Mouse (Mus musculus) lung, adult 2 months (tissue): Measurements from ENCODE around the gene Gm44805. TPM values are rescaled to one million over a fixed set of nuclear protein-coding genes. Genes with fewer than 3 reads are reported as not detected.

ENCODE experiments used
- DNase-seq: peaks from one replicate; pipeline ENCODE4 v3.0.0; 2022
- H3K4me1 ChIP-seq: fragments of 200-500 bp; 2 replicates; pipeline ENCODE4 v1.6.1; 2011; ENCODE audit warnings: low read length; ENCODE audit not compliant: control insufficient read depth, insufficient read depth
- H3K4me3 ChIP-seq: fragments of 200-500 bp; replicated peaks from 2 replicates; pipeline ENCODE3; 2011; ENCODE audit warnings: low read depth, mild to moderate bottlenecking, control low read depth, low read length; ENCODE audit errors: extremely low read depth
- CTCF ChIP-seq: fragments of 200-500 bp; IDR thresholded peaks from 2 replicates; pipeline ENCODE4 v1.5.1; 2011; ENCODE audit warnings: mild to moderate bottlenecking, low read length, control low read depth; ENCODE audit not compliant: insufficient read depth
- POLR2A ChIP-seq: fragments of 200-500 bp; IDR thresholded peaks from 2 replicates; pipeline ENCODE4 v1.6.1; 2011; ENCODE audit warnings: low read depth, mild to moderate bottlenecking, control low read depth, low read length, borderline replicate concordance; ENCODE audit errors: extremely low read depth
- WGBS: fragments of 180-500 bp; shearing (Covaris S2); methylation state at CpG from one replicate; pipeline ENCODE4 v1.1.7; 2018; 5-methylcytosine and 5-hydroxymethylcytosine counted together
- polyA plus RNA-seq: library from polyadenylated mRNA; depleted of rRNA; stranded (reverse); fragments of >200 nt; gene quantifications from 2 replicates; pipeline ENCODE4 v1.2.3, GENCODE M21; 2012

Gm44805 gene
- polyA plus RNA-seq, 1 experiment = not detected

- peaks cover 3% of the 10 kb centered on the region; the same call in 1 of the 2 replicates for H3K4me1 ChIP-seq
- peak within 1 kb of the TSS; percentile 90 for H3K4me3 ChIP-seq
- DNase-seq = peak; percentile 98
- under 1% methylated on average over 58 of the region's 59 CpGs for WGBS
- TF ChIP-seq CTCF (no peak), POLR2A (peak; percentile 92; the same call in 1 of the 2 replicates)
These were observed 34.2 kb upstream of the Gm44805 start, which contains the start of gene Tomm40 for GRCm38 (mm10) chr7:19715239-19716054. Gene Tomm40 (minus strand): TSS chr7:19715438.

- Histone ChIP-seq H3K4me3 (peak overlapping the region; percentile 90), H3K4me1 (peaks cover 3% of the 10 kb centered on the region; the same call in 1 of the 2 replicates)
- no peak for TF ChIP-seq POLR2A
- TF ChIP-seq CTCF = no peak
- no peak for DNase-seq
- under 1% methylated on average over 37 of the region's 39 CpGs for WGBS
These were observed 33.6 kb upstream of the Gm44805 start for GRCm38 (mm10) chr7:19714836-19715235.

DNA sequence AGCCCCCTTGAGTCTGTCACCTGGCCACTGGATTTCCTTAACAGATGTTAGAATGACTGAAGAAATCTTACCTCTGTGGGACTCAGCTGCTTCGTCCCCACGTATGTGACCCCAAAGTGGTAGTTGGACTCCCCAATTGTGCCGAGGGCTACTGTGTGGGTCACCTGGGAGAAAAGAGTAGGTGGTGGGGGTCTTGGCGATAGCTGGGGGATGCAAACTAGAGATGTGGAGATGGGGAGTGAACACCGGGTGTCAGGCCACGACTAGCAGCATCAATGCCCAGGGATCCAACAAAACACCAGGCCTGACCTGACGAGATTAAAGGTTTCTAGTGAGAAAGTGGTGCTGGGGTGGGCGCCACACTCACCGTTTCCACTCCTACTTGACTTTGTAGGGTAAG lies 32.4 kb upstream of the Gm44805 start:
- WGBS = 85% methylated on average over 9 of the region's 9 CpGs
- Histone ChIP-seq H3K4me1 (peaks cover 3% of the 10 kb centered on the region; the same call in 1 of the 2 replicates), H3K4me3 (no peak overlapping the region)
- TF ChIP-seq POLR2A (no peak), CTCF (no peak)
- DNase-seq = no peak

DNA sequence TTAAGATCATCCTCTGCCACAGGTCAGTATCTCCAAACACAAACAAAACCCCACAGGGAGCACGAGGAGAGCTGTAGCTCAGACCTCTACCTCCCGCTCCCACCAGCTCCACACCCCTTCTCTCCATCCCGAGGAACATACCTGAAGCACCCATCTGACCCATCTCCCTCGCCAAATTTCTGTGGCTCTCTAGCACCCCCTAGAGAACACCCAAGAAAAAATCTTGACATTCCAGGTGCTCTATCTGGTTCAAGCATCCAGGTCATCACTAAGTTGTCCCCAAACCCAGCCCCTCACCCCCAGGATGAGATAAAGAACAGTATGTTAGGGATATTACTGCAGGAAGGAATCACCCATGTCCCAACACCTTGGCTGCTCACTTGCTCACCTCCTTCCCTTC lies 32.0 kb upstream of the Gm44805 start:
- DNase-seq = no peak
- 37% methylated on average over 4 of the region's 4 CpGs for WGBS
- Histone ChIP-seq H3K4me1 (peaks cover 3% of the 10 kb centered on the region; the same call in 1 of the 2 replicates), H3K4me3 (no peak overlapping the region)
- TF ChIP-seq POLR2A (no peak), CTCF (no peak)

GRCm38 (mm10) chr7:19712414-19712813 lies 31.2 kb upstream of the Gm44805 start:
- no peak for DNase-seq
- WGBS = 67% methylated on average over 4 of the region's 4 CpGs
- TF ChIP-seq CTCF (no peak), POLR2A (no peak)

GRCm38 (mm10) chr7:19710650-19711049 lies 29.4 kb upstream of the Gm44805 start:
- no peak for DNase-seq
- TF ChIP-seq POLR2A = no peak
- TF ChIP-seq CTCF = no peak
- no peak overlapping the region for H3K4me3 ChIP-seq
- 92% methylated on average over 10 of the region's 10 CpGs for WGBS
- peaks cover 3% of the 10 kb centered on the region; the same call in 1 of the 2 replicates for H3K4me1 ChIP-seq

More at GRCm38 (mm10) chr7:19712414-19712813, 31.2 kb upstream of the Gm44805 start:
- Histone ChIP-seq H3K4me3 (no peak overlapping the region), H3K4me1 (peaks cover 3% of the 10 kb centered on the region; the same call in 1 of the 2 replicates)

DNA sequence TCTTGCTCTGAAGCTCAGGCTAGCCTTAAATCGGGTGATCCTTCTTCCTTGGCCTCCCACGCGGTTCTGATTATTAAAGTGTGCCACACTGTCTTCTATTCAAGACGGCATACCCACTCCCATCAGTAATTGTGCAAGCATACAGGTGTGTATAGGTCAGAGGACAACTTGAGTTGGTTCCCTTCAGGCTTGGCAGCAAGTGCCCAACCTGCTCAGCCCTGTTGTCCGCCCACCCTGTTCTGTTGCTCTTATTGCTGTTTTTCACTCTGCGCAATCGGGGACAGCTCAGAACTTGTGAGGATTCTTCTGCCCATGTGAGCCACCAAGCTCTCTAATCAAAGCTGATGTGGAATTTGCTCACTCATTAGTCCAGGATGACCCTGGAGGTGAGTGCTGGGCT lies 24.0 kb upstream of the Gm44805 start:
- H3K4me3 ChIP-seq = no peak overlapping the region
- peaks cover 7% of the 10 kb centered on the region; the same call in 1 of the 2 replicates for H3K4me1 ChIP-seq
- no peak for TF ChIP-seq CTCF
- DNase-seq = no peak
- 94% methylated on average over 7 of the region's 7 CpGs for WGBS

DNA sequence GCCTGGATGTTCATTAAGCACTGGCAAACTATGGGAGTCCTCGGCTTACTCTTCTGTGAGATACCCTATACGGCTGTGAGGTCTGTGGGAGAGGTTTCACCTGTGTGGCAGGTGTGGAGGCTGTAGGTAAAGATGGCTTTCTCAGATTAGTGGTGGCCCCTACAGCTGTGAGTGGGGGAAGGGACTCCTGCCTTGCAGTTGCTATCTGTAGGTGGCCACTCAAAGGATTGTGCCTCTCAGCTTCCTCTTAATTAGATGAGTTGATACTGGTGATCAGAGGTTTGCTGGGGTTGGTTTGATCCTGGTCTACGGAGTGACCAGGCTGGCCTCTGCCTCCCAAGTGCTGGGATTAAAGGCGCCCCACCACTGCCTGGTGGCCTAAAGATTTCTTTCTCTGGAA lies 23.3 kb upstream of the Gm44805 start:
- WGBS = 89% methylated on average over 4 of the region's 4 CpGs
- H3K4me3 ChIP-seq = no peak overlapping the region
- H3K4me1 ChIP-seq = peaks cover 7% of the 10 kb centered on the region; the same call in 1 of the 2 replicates
- TF ChIP-seq CTCF (no peak), POLR2A (no peak)
- DNase-seq = no peak

DNA sequence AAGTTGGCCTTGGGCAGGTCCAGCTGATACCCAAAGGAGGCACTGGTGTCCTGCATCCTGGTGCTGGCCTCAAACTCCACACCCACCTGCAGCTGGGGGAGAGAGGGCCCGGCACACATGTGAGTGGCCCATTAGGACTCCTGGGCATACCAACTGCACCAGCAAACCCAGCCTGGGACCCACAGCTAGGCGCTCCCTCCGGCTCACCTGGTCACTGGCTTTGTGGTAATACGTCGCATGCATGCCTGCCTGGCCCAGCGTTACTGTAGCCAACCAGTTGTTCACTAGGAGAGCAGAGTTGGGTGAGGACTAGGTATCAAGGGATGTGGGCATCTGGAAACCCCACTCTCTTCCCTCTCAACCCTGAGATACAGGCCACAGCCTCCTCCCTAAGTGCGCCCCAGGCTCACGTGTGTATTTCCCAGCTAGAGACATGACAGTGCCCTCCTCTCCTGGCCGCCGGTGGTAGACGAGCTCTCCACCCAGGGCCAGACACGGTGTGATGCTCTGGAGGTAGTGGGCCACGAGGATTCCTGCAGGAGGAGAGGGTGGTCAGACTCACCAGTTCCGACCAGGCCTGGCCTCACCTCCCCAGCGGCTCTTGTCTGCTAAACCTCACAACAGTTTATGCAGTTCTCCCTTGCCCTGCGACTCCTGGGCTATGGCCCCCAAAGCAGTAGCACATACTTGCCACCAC lies 21.8 kb upstream of the Gm44805 start:
- TF ChIP-seq CTCF (no peak), POLR2A (no peak)
- Histone ChIP-seq H3K4me3 (no peak overlapping the region), H3K4me1 (peaks cover 12% of the 10 kb centered on the region; the same call in 1 of the 2 replicates)
- DNase-seq = no peak
- 92% methylated on average over 16 of the region's 16 CpGs for WGBS

DNA sequence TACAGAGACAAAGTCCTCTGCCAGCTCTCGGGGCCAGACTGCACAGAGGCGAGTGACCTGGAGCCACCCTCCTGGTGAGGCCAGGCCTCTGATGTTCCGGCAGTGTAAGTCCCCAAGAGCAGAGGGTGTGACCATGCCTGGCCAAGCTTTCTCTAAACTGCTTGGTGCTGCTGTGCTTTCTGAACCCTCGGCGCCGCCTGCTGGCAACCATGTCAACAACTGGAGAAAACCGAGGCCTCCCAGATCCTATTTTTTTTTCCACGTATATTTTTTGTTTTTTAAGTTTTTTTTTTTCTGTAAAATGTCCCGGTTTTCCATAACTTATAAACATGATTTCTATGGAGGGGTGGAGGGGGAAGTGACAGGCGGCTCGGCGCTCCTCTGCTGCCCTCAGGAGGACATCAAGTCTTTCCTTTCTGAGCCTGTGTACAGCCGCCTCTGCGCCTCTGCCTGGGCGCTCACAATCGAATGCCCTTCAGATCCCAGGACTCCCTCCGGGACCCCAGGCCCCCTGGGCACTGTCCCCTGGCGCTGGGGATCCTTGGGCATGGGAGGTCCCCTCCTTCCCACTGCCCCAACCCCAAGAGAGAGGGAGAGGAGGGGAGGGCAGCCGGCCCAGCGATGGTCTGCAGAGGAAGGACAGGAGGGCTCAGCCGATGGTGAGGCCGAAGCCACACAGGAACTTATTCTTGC lies 20.0 kb upstream of the Gm44805 start:
- DNase-seq = peak; percentile 69
- TF ChIP-seq POLR2A (no peak), CTCF (peak; percentile 70)
- no peak overlapping the region for H3K4me3 ChIP-seq

More for the DNA sequence above, 20.0 kb upstream of the Gm44805 start:
- 32% methylated on average over 22 of the region's 22 CpGs for WGBS
- peaks cover 12% of the 10 kb centered on the region; the same call in 1 of the 2 replicates for H3K4me1 ChIP-seq
